Mouse (Mus musculus): ENCODE measurements around the gene Ccdc63. TPM values are rescaled to one million over a fixed set of nuclear protein-coding genes. Genes with fewer than 3 reads are reported as not detected.

Gene Ccdc63
- polyA plus RNA-seq, 1 experiment = not detected

GRCm38 (mm10) chr5:122168344-122169069 is 27.9 kb upstream of the Ccdc63 start:
- Histone ChIP-seq H3K27ac (ENCODE audit: insufficient read depth, low read depth, low read length) (peak overlapping the region; percentile 81), H3K4me3 (ENCODE audit: insufficient read depth, low read depth, low read length) (peak overlapping the region; percentile 39), H3K4me1 (ENCODE audit: control insufficient read depth, insufficient read depth, low read length) (peaks cover 41% of the 10 kb centered on the region)
- TF ChIP-seq POLR2A (IDR thresholded peaks at IDR 0.05; ENCODE audit: insufficient read depth, low read depth, low read length) (no peak), CTCF (IDR thresholded peaks at IDR 0.05; ENCODE audit: insufficient read depth, low read depth, low read length) (no peak)
- WGBS = 50% methylated on average over 14 of the region's 14 CpGs

GRCm38 (mm10) chr5:122166636-122167161 is 26.1 kb upstream of the Ccdc63 start:
- TF ChIP-seq CTCF (IDR thresholded peaks at IDR 0.05; ENCODE audit: insufficient read depth, low read depth, low read length) (no peak), POLR2A (IDR thresholded peaks at IDR 0.05; ENCODE audit: insufficient read depth, low read depth, low read length) (no peak)

DNA sequence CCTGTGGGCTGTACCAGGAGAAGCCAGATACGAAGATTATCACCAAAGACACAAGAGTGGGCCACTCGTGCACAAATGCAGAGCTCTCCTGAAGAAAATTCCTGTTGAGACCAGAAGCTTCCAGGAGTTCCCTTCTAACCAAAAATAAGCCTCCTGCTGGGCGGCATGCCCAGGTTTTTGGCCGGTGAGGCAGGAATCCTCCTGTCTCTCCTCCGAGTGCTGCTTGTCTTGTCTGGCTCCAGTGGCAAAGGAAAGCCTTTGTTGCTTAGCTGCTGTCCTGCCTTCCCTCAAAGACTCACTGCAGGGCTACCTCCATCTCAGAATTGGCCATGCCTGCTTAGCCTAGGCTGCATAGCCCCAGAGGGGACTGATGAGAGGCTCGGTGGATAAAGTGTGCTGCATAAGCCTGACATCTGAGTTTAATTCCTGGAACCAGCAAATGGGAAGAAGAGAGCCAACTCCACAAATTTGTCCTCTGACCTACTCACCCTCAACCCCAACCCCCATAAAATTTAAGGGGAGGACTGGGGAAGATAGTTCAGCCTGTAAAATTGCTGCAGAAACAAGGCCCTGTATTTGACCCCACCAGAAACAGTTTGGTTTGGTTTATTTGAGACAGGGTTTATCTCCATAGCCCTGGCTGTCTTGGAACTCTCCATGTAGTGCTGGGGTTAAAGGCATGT is 24.8 kb upstream of the Ccdc63 start:
- Histone ChIP-seq H3K27ac (ENCODE audit: insufficient read depth, low read depth, low read length) (peak overlapping the region; percentile 96), H3K4me3 (ENCODE audit: insufficient read depth, low read depth, low read length) (peak overlapping the region; percentile 27), H3K4me1 (ENCODE audit: control insufficient read depth, insufficient read depth, low read length) (peaks cover 34% of the 10 kb centered on the region)
- WGBS = 6% methylated on average over 6 of the region's 6 CpGs
- no peak for TF ChIP-seq POLR2A (IDR thresholded peaks at IDR 0.05; ENCODE audit: insufficient read depth, low read depth, low read length)
- TF ChIP-seq CTCF (IDR thresholded peaks at IDR 0.05; ENCODE audit: insufficient read depth, low read depth, low read length) = no peak

More at GRCm38 (mm10) chr5:122166636-122167161, 26.1 kb upstream of the Ccdc63 start:
- Histone ChIP-seq H3K4me1 (ENCODE audit: control insufficient read depth, insufficient read depth, low read length) (peaks cover 38% of the 10 kb centered on the region), H3K27ac (ENCODE audit: insufficient read depth, low read depth, low read length) (peak overlapping the region; percentile 96), H3K4me3 (ENCODE audit: insufficient read depth, low read depth, low read length) (peak overlapping the region; percentile 30)
- WGBS = 14% methylated on average over 8 of the region's 8 CpGs

DNA sequence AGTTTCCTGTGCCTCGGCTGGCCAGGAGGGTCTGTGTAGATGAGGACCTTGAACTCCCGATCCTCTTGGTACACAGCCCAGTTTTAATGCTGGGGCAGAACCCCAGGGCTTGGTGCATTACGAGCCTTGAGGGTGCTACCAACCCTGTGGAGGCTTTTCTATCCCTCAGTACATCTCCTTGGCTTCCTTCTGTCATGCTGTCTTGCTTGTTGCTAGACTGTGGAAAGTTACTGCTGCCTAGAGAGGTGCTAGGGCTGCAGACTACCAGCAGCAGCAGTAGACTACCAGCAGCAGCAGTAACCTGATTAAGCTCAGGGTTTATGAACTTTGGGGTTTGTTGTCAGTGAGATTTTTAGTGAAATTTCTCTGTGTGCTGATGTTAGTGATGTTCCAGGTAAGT is 23.4 kb upstream of the Ccdc63 start:
- Histone ChIP-seq H3K27ac (ENCODE audit: insufficient read depth, low read depth, low read length) (peak overlapping the region; percentile 85), H3K4me1 (ENCODE audit: control insufficient read depth, insufficient read depth, low read length) (peaks cover 31% of the 10 kb centered on the region), H3K4me3 (ENCODE audit: insufficient read depth, low read depth, low read length) (peak overlapping the region; percentile 17)
- TF ChIP-seq POLR2A (IDR thresholded peaks at IDR 0.05; ENCODE audit: insufficient read depth, low read depth, low read length) (no peak), CTCF (IDR thresholded peaks at IDR 0.05; ENCODE audit: insufficient read depth, low read depth, low read length) (no peak)
- 12% methylated on average over 3 of the region's 3 CpGs for WGBS

GRCm38 (mm10) chr5:122163194-122163593 is 22.6 kb upstream of the Ccdc63 start:
- H3K27ac ChIP-seq (ENCODE audit: insufficient read depth, low read depth, low read length) = peak overlapping the region; percentile 85
- peaks cover 30% of the 10 kb centered on the region for H3K4me1 ChIP-seq (ENCODE audit: control insufficient read depth, insufficient read depth, low read length)
- TF ChIP-seq POLR2A (IDR thresholded peaks at IDR 0.05; ENCODE audit: insufficient read depth, low read depth, low read length) = no peak
- no peak for TF ChIP-seq CTCF (IDR thresholded peaks at IDR 0.05; ENCODE audit: insufficient read depth, low read depth, low read length)
- peak overlapping the region; percentile 50 for H3K4me3 ChIP-seq (ENCODE audit: insufficient read depth, low read depth, low read length)
- WGBS = 11% methylated on average over 6 of the region's 6 CpGs

DNA sequence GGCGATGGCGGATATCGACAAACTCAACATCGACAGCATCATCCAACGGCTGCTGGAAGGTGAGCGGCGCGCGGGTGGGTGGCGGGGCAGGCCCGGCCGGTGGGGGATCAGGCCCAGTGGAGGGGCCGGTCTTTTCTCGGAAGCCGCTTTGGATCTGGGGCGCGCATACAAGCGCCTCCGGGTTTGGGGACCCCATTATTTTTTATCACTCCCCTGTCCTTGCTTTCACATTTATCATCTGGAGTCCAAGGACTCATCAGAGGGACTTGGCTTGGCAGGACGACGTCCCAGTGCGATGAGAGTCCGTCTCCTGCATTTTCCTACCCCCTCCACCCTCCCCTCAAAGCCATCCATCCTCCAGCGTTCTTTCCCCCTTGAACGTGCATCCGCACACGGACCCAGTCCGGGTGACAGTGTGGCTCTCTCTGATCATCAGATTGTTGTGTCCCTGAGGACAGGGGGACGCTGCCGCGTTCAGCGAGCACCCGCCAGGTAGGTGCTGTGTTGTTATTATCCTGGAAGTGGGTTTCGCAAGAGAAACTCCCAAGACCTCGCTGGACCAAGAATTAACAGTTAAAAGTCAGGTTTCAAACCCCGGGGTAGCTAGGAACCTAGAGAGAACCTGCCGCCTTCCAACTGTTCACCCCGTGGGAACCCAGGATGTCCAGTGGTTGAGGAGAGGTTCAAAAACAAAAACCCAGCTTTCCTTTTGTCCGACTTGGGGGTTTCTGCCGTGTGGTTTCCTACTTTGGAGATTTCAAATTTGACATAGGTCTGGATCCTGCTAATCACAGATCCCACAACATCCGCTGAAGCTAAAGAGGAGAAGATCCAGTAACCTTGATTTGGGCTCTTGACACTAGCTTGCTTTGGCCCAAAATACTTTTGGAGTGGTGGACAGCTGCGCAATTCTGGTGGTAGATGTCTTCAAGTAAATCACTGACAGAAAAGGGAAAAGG is 18.2 kb upstream of the Ccdc63 start:
- peak overlapping the region; percentile 97 for H3K4me3 ChIP-seq (ENCODE audit: insufficient read depth, low read depth, low read length)
- TF ChIP-seq POLR2A (IDR thresholded peaks at IDR 0.05; ENCODE audit: insufficient read depth, low read depth, low read length) = no peak
- no peak for TF ChIP-seq CTCF (IDR thresholded peaks at IDR 0.05; ENCODE audit: insufficient read depth, low read depth, low read length)
- H3K4me1 ChIP-seq (ENCODE audit: control insufficient read depth, insufficient read depth, low read length) = peaks cover 24% of the 10 kb centered on the region
- H3K27ac ChIP-seq (ENCODE audit: insufficient read depth, low read depth, low read length) = peak overlapping the region; percentile 97
- WGBS = 1% methylated on average over 42 of the region's 42 CpGs

DNA sequence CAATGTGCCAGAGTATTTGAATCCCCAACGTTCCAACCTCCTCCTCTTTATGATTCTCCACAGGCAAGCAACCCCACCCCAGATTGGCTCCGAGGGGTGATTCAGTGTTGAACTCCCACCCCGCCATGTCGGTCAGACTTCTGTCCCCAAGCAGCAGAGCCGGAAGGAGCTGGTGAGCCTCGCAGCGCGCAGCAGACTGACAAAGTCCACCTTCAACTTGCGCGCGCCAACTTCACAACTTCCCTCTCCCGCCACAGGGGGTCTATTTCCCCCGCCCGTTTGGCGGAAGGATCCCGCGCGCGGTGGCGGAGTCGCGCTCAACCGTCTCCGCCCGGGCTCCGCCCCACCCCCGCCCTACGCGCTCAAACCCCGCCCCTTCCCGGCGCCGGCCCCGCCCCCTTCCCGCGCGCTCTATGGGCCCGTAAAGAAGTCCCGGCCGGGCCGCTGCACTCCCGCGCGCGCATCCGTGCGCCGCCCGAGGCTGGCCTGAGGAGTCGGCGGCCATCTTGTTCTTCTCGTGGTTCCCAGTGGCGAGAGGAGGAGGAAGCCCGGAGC is 17.3 kb upstream of the Ccdc63 start, which contains the start of gene Ppp1cc:
Gene Ppp1cc (plus strand): TSS at position 452 of the 555 bp plus-strand sequence.
- TF ChIP-seq POLR2A (IDR thresholded peaks at IDR 0.05; ENCODE audit: insufficient read depth, low read depth, low read length) = peak; percentile 69; the same call in 1 of the 2 replicates
- TF ChIP-seq CTCF (IDR thresholded peaks at IDR 0.05; ENCODE audit: insufficient read depth, low read depth, low read length) = no peak
- Histone ChIP-seq H3K27ac (ENCODE audit: insufficient read depth, low read depth, low read length) (peak within 1 kb of the TSS; percentile 97), H3K4me3 (ENCODE audit: insufficient read depth, low read depth, low read length) (peak within 1 kb of the TSS; percentile 97), H3K4me1 (ENCODE audit: control insufficient read depth, insufficient read depth, low read length) (peaks cover 18% of the 10 kb centered on the region)
- under 1% methylated on average over 53 of the region's 54 CpGs for WGBS

- Histone ChIP-seq H3K4me1 (ENCODE audit: control insufficient read depth, insufficient read depth, low read length) (peaks cover 12% of the 10 kb centered on the region), H3K27ac (ENCODE audit: insufficient read depth, low read depth, low read length) (no peak overlapping the region), H3K4me3 (ENCODE audit: insufficient read depth, low read depth, low read length) (no peak overlapping the region)
- WGBS = 66% methylated on average over 2 of the region's 2 CpGs
- no peak for TF ChIP-seq CTCF (IDR thresholded peaks at IDR 0.05; ENCODE audit: insufficient read depth, low read depth, low read length)
- TF ChIP-seq POLR2A (IDR thresholded peaks at IDR 0.05; ENCODE audit: insufficient read depth, low read depth, low read length) = no peak
These were observed 15.9 kb upstream of the Ccdc63 start for GRCm38 (mm10) chr5:122156486-122156885.

Data from olfactory bulb, adult 2 months (tissue).